Mouse (Mus musculus): ENCODE measurements at regions not wholly inside any gene's neighbourhood (a gene's known extent, or its start where the extent isn't known, plus 50 kb on each side); places are given as distances from the start of the nearest gene placed in this dataset.

DNA sequence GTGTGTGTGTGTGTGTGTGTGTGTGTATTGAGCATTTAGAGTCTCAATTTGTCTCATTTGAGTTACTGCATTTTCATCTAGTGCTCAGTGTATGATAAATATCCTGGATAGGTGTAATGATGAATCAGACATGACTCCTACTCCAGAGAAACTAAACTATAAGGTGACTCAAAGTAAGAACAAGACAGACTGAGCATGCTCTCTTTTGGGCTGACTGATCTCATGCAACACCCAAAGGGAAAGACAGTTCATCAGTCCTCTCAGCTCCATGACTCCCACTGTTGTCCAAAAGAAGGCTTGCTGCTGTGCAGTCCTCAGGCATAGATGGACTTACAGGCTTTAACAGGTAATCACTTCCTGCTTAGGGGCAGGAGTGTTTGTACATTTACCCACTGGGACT is 132.7 kb upstream of the Itga4 start:
- TF ChIP-seq CTCF (conservative IDR thresholded peaks at IDR 0.05; ENCODE audit: insufficient read depth, insufficient read length, low read depth, low read length), result no peak
- TF ChIP-seq POLR2A (IDR thresholded peaks at IDR 0.05; ENCODE audit: low read depth, low read length), result no peak

Data from kidney, adult 2 months (tissue).